In the genomic region with DNA sequence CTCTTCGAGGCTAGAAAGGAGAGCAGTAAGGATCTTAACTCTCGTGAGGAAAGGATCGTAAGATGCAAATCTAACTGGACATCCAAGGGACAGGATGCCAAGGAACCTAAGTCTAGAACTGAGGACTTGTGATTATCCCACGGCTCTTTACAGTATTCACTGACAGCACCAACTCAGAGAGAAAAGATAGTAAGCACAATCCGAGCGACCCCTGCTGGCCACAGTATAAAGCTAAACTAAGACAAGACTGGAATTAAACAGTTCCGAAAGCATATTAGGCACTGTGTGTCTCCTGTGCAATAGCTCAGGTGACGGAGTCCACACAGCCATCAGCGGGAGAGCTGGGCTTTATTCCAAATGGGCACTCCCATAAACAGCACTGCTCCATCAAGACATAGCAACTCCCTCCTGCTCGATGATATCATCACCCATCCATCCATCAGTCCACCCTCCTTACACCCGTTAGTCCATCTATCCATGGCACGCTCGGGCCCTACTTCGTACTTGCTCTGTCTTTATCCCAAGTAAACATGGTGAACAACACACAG, we compare ENCODE assay signal across 9 mouse cellular contexts. TPM values are rescaled to one million over a fixed set of nuclear protein-coding genes. Genes with fewer than 3 reads are reported as not detected.
DNase-seq lines count a peak whose midpoint lies in the region; ATAC-seq and TF ChIP-seq lines count a peak whose summit lies in the region.
"Had no signal": no experiment of that assay in that cellular context is flagged by ENCODE, and none has a peak within 500 bp of the region (broad histone marks: within the 10 kb centered on the region; RNA-seq: fewer than 3 reads in every experiment).

No protein-coding gene starts in this region.

- DNase-seq in 3134 (ENCODE audit: extremely low read depth, insufficient read length, low spot score), result peak; percentile 34
- DNase-seq in frontal cortex, postnatal 36 days (ENCODE audit: low spot score in 2 of 2), result peak; percentile 75 to 87
- peak; percentile 83 for DNase-seq in kidney, postnatal 14 days
- DNase-seq in liver, embryonic 13.5 days, result peak; percentile 32
- DNase-seq in right cerebral cortex, adult 2 months (ENCODE audit: low spot score in 2 of 2), result peak; percentile 88 to 90
- peak; percentile 68 for DNase-seq in urinary bladder, postnatal 25 days (ENCODE audit: low spot score)

- 50% methylated on average over 14 of the region's 14 CpGs for WGBS in liver, embryonic 13.5 days (ENCODE audit: insufficient replicate concordance)

- H3K4me2 ChIP-seq in liver, embryonic 13.5 days, result no peak overlapping the region
- H3K4me2 ChIP-seq: heart, embryonic 13.5 days had no signal

- H3K9ac ChIP-seq in liver, embryonic 13.5 days, result no peak overlapping the region
- H3K9ac ChIP-seq: heart, embryonic 13.5 days had no signal

- no peak overlapping the region for H3K4me3 ChIP-seq in E14TG2a.4 (replicated peaks; ENCODE audit: low read length)
- H3K4me3 ChIP-seq in liver, embryonic 13.5 days (replicated peaks), result no peak overlapping the region
- H3K4me3 ChIP-seq: heart, embryonic 13.5 days had no signal

- peak; percentile 59 for TF ChIP-seq CTCF in E14TG2a.4 (conservative IDR thresholded peaks at IDR 0.05; ENCODE audit: low read length)

- no peaks in the 10 kb centered on the region for H3K9me3 ChIP-seq in E14TG2a.4 (ENCODE audit: low read length)
- no peaks in the 10 kb centered on the region for H3K9me3 ChIP-seq in liver, embryonic 13.5 days (replicated peaks)
- H3K9me3 ChIP-seq: heart, embryonic 13.5 days had no signal

- no peaks in the 10 kb centered on the region for H3K36me3 ChIP-seq in E14TG2a.4 (ENCODE audit: insufficient read depth, low read length)
- H3K36me3 ChIP-seq in liver, embryonic 13.5 days, result no peaks in the 10 kb centered on the region

- no peaks in the 10 kb centered on the region for H3K27me3 ChIP-seq in E14TG2a.4 (ENCODE audit: insufficient read depth, low read length)
- H3K27me3 ChIP-seq in liver, embryonic 13.5 days, result no peaks in the 10 kb centered on the region
- H3K27me3 ChIP-seq: heart, embryonic 13.5 days had no signal

- H3K4me1 ChIP-seq in E14TG2a.4 (replicated peaks; ENCODE audit: low read depth, low read length), result peaks cover 10% of the 10 kb centered on the region
- peaks cover 11% of the 10 kb centered on the region for H3K4me1 ChIP-seq in liver, embryonic 13.5 days (replicated peaks)

- H3K27ac ChIP-seq in liver, embryonic 13.5 days, result no peak overlapping the region
- H3K27ac ChIP-seq: heart, embryonic 13.5 days had no signal

- ATAC-seq in cerebellum, adult (ENCODE audit: insufficient number of reproducible peaks, low FRiP score, low TSS enrichment), result peak; percentile 12; the same call in 1 of the 2 replicates
- ATAC-seq in liver, embryonic 13.5 days (ENCODE audit: low read depth), result no peak

RNA-seq across cellular contexts. Expression of a gene that starts 5.2 kb away (rescaled TPM):
- 26.2 and 31.0 TPM in 2 replicates for polyA plus RNA-seq in liver, embryonic 13.5 days (2015; fragmentation: Nextera tagmentation; extraction: Ambion mirVana)

RNA-seq across cellular contexts. Expression of a gene that starts 5.5 kb away (rescaled TPM):
- 5.4 and 6.2 TPM in 2 replicates for polyA plus RNA-seq in liver, embryonic 13.5 days (2015; fragmentation: Nextera tagmentation; extraction: Ambion mirVana)

Comparison
In these comparisons a context has a peak if more than half of its experiments do, and no peak if none do; other contexts are left out.
1. DNase-seq: peak in every context shown above with its lines; median percentile 89 in right cerebral cortex, adult 2 months; 83 in kidney, postnatal 14 days; 81 in frontal cortex, postnatal 36 days; 68 in urinary bladder, postnatal 25 days; 34 in 3134; 32 in liver, embryonic 13.5 days.